ENCODE assay signal across 13 mouse cellular contexts in the genomic region with DNA sequence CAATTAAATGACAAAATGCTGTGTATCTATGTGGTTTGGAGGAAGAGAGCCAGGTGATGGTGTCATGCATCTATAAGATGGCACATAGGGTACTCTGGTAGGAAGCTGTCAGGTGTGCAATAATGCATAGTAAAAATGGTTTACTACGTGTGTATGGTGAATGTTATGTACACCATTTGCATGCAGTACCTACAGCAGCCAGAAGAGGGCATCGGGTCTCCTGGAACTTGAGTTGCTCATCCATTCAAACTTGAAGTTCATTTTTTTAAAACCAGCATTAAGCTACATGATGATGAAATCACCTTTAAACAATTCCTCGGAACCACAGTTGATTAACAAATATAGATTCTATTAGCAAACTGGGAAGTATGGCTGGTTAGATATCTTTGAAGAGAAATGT. TPM values are rescaled to one million over a fixed set of nuclear protein-coding genes. Genes with fewer than 3 reads are reported as not detected.
DNase-seq lines count a peak whose midpoint lies in the region; ATAC-seq and TF ChIP-seq lines count a peak whose summit lies in the region.
"Had no signal": no experiment of that assay in that cellular context is flagged by ENCODE, and none has a peak within 500 bp of the region (broad histone marks: within the 10 kb centered on the region; RNA-seq: fewer than 3 reads in every experiment).

No protein-coding gene starts in this region.

- no peaks in the 10 kb centered on the region for H3K36me3 ChIP-seq in kidney, postnatal 0 days (ENCODE audit: insufficient read depth, low read length)
- H3K36me3 ChIP-seq in kidney, embryonic 14.5 days (ENCODE audit: control insufficient read depth, insufficient read depth, low read length) = no peaks in the 10 kb centered on the region
- H3K36me3 ChIP-seq: heart, embryonic 12.5 days; hindbrain, embryonic 12.5 days had no signal

- H3K4me3 ChIP-seq in kidney, postnatal 0 days (replicated peaks; ENCODE audit: low read depth, low read length) = no peak overlapping the region
- no peak overlapping the region for H3K4me3 ChIP-seq in kidney, embryonic 14.5 days (ENCODE audit: low read length)
- H3K4me3 ChIP-seq: heart, embryonic 12.5 days; hindbrain, embryonic 12.5 days had no signal

- H3K9ac ChIP-seq in kidney, postnatal 0 days (ENCODE audit: low read depth, low read length) = no peak overlapping the region
- no peak overlapping the region for H3K9ac ChIP-seq in kidney, embryonic 14.5 days (ENCODE audit: low read depth, low read length)
- H3K9ac ChIP-seq: heart, embryonic 12.5 days; hindbrain, embryonic 12.5 days had no signal

- peak; percentile 52 for TF ChIP-seq CTCF in kidney, postnatal 0 days (IDR thresholded peaks at IDR 0.05; ENCODE audit: low read depth)

- ATAC-seq in kidney, postnatal 0 days (replicated peaks; ENCODE audit: low FRiP score, low read depth) = no peak
- no peak for ATAC-seq in kidney, embryonic 14.5 days (ENCODE audit: low FRiP score, low TSS enrichment)

- no peak for DNase-seq in kidney, postnatal 0 days (ENCODE audit: low spot score)
- no peak for DNase-seq in kidney, adult 18-20 months
- DNase-seq in 3T3-L1 (ENCODE audit: low read depth, low spot score) = peak; percentile 34
- peak; percentile 43 to 48 for DNase-seq in B cell, adult 2 months
- peak; percentile 13 for DNase-seq in c-Kit-positive CD71-negative TER-119-negative erythroid progenitor cells, embryonic 14.5 days (ENCODE audit: low read depth)
- no peak for DNase-seq in cerebellum, postnatal 25 days
- DNase-seq: adrenal gland, postnatal 25 days; cerebellum, adult 18-20 months; lung, adult 2 months; midbrain, embryonic 14.5 days had no signal

- 0 out of 2 replicates have a peak, but pooled peaks cover 6% of the 10 kb centered on the region for H3K27me3 ChIP-seq in kidney, postnatal 0 days (ENCODE audit: insufficient read depth, low read length)
- peaks cover 4% of the 10 kb centered on the region; the same call in 1 of the 2 replicates for H3K27me3 ChIP-seq in kidney, embryonic 14.5 days (ENCODE audit: control insufficient read depth, insufficient read depth, low read length)

- 96% methylated on average over 3 of the region's 3 CpGs for WGBS in kidney, postnatal 0 days
- 96% methylated on average over 3 of the region's 3 CpGs for WGBS in kidney, embryonic 14.5 days

- H3K9me3 ChIP-seq in kidney, postnatal 0 days (replicated peaks; ENCODE audit: low read length) = no peaks in the 10 kb centered on the region
- peaks cover 5% of the 10 kb centered on the region; the same call in 1 of the 2 replicates for H3K9me3 ChIP-seq in kidney, embryonic 14.5 days (ENCODE audit: control insufficient read depth, low read length)
- H3K9me3 ChIP-seq: heart, embryonic 12.5 days; hindbrain, embryonic 12.5 days had no signal

- no peak overlapping the region for H3K27ac ChIP-seq in kidney, postnatal 0 days
- H3K27ac ChIP-seq in kidney, embryonic 14.5 days (ENCODE audit: low read depth, low read length) = no peak overlapping the region
- H3K27ac ChIP-seq: hindbrain, embryonic 12.5 days had no signal

- H3K4me1 ChIP-seq in kidney, postnatal 0 days (replicated peaks; ENCODE audit: insufficient read depth, low read length) = no peaks in the 10 kb centered on the region
- H3K4me1 ChIP-seq in kidney, embryonic 14.5 days (ENCODE audit: control insufficient read depth, insufficient read depth, low read length) = no peaks in the 10 kb centered on the region
- H3K4me1 ChIP-seq: heart, embryonic 12.5 days had no signal

- no peak overlapping the region for H3K4me2 ChIP-seq in kidney, postnatal 0 days (ENCODE audit: low read length)
- no peak overlapping the region for H3K4me2 ChIP-seq in kidney, embryonic 14.5 days (replicated peaks; ENCODE audit: low read depth, low read length)
- H3K4me2 ChIP-seq: heart, embryonic 12.5 days; hindbrain, embryonic 12.5 days had no signal

RNA-seq across cellular contexts. Expression of a gene that starts 38.9 kb away (rescaled TPM):
- polyA plus RNA-seq in kidney, postnatal 0 days (2015; fragmentation: Nextera tagmentation; extraction: Ambion mirVana) = 0.61 and 0.75 TPM in 2 replicates
- polyA plus RNA-seq in kidney, embryonic 14.5 days (2014; fragmentation: Nextera tagmentation; extraction: Ambion mirVana) = 0.49 and 1.2 TPM in 2 replicates

RNA-seq across cellular contexts. Expression of a gene that starts 48.1 kb away (rescaled TPM):
- 7.0 and 7.7 TPM in 2 replicates for polyA plus RNA-seq in kidney, postnatal 0 days (2015; fragmentation: Nextera tagmentation; extraction: Ambion mirVana)
- polyA plus RNA-seq in kidney, embryonic 14.5 days (2014; fragmentation: Nextera tagmentation; extraction: Ambion mirVana) = 3.2 and 4.2 TPM in 2 replicates

Comparison
In these comparisons a context has a peak if more than half of its experiments do, and no peak if none do; other contexts are left out.
1. DNase-seq: peak in 3T3-L1 (single experiment), B cell, adult 2 months (2 of 2) and c-Kit-positive CD71-negative TER-119-negative erythroid progenitor cells, embryonic 14.5 days (single experiment); none in kidney, postnatal 0 days (single experiment), kidney, adult 18-20 months (single experiment) and cerebellum, postnatal 25 days (0 of 2).